Mouse (Mus musculus): ENCODE measurements at regions not wholly inside any gene's neighbourhood (a gene's known extent, or its start where the extent isn't known, plus 50 kb on each side); places are given as distances from the start of the nearest gene placed in this dataset.

DNA sequence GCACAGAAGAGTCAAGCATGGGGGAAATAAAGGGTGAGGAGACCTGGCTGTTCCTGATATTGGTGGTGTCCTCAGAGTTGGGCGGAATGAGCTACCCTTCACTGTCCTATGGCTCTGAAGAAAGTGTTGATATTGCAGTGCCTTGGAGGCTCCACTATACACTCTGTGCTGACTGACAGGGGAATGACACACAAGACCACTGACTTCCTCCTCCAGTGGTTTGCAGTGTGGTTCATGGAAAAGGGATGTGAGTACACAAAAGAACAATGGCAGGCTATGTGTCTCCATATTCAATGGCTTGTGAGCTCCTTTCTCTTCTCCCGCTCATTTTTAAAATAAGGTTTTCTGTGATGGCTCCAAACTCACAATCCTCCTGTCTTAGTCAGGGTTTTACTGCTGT, 117.8 kb downstream of the Amer2 start:
- H3K36me3 ChIP-seq: no peaks in the 10 kb centered on the region

GRCm38 (mm10) chr14:60495441-60495840, 122.4 kb downstream of the Amer2 start:
- no peak for ATAC-seq (ENCODE audit: insufficient number of reproducible peaks, low FRiP score, low TSS enrichment, low read depth)
- 85% methylated on average over 5 of the region's 5 CpGs for WGBS
- no peaks in the 10 kb centered on the region for H3K9me3 ChIP-seq (replicated peaks)

More for the DNA sequence above, 117.8 kb downstream of the Amer2 start:
- H3K27ac ChIP-seq (replicated peaks): no peak overlapping the region
- no peaks in the 10 kb centered on the region for H3K27me3 ChIP-seq
- no peak overlapping the region for H3K9ac ChIP-seq
- no peaks in the 10 kb centered on the region for H3K9me3 ChIP-seq (replicated peaks)
- H3K4me1 ChIP-seq: peaks cover 8% of the 10 kb centered on the region
- ATAC-seq (ENCODE audit: insufficient number of reproducible peaks, low FRiP score, low TSS enrichment, low read depth): no peak
- no peak overlapping the region for H3K4me2 ChIP-seq (replicated peaks)
- 94% methylated on average over 2 of the region's 2 CpGs for WGBS
- H3K4me3 ChIP-seq (replicated peaks): no peak overlapping the region

GRCm38 (mm10) chr14:60502552-60502951, 129.5 kb downstream of the Amer2 start:
- Histone ChIP-seq H3K4me3 (replicated peaks) (no peak overlapping the region), H3K27ac (replicated peaks) (no peak overlapping the region), H3K4me1 (no peaks in the 10 kb centered on the region), H3K36me3 (no peaks in the 10 kb centered on the region), H3K9ac (no peak overlapping the region), H3K9me3 (replicated peaks) (no peaks in the 10 kb centered on the region), H3K27me3 (no peaks in the 10 kb centered on the region), H3K4me2 (replicated peaks) (no peak overlapping the region)
- ATAC-seq (ENCODE audit: insufficient number of reproducible peaks, low FRiP score, low TSS enrichment, low read depth): no peak
- 72% methylated on average over 6 of the region's 6 CpGs for WGBS

More at GRCm38 (mm10) chr14:60495441-60495840, 122.4 kb downstream of the Amer2 start:
- Histone ChIP-seq H3K27me3 (no peaks in the 10 kb centered on the region), H3K4me3 (replicated peaks) (no peak overlapping the region), H3K36me3 (no peaks in the 10 kb centered on the region), H3K27ac (replicated peaks) (no peak overlapping the region), H3K4me1 (no peaks in the 10 kb centered on the region), H3K9ac (no peak overlapping the region), H3K4me2 (replicated peaks) (no peak overlapping the region)

- no peak overlapping the region for H3K4me2 ChIP-seq (replicated peaks)
- no peak for ATAC-seq (ENCODE audit: insufficient number of reproducible peaks, low FRiP score, low TSS enrichment, low read depth)
- WGBS: 90% methylated on average over 6 of the region's 6 CpGs
- no peaks in the 10 kb centered on the region for H3K4me1 ChIP-seq
- no peak overlapping the region for H3K9ac ChIP-seq
- no peaks in the 10 kb centered on the region for H3K27me3 ChIP-seq
- no peak overlapping the region for H3K27ac ChIP-seq (replicated peaks)
- H3K9me3 ChIP-seq (replicated peaks): no peaks in the 10 kb centered on the region
- no peaks in the 10 kb centered on the region for H3K36me3 ChIP-seq
- H3K4me3 ChIP-seq (replicated peaks): no peak overlapping the region
Measured at GRCm38 (mm10) chr14:60505066-60505465, 128.7 kb upstream of the Spata13 start.

DNA sequence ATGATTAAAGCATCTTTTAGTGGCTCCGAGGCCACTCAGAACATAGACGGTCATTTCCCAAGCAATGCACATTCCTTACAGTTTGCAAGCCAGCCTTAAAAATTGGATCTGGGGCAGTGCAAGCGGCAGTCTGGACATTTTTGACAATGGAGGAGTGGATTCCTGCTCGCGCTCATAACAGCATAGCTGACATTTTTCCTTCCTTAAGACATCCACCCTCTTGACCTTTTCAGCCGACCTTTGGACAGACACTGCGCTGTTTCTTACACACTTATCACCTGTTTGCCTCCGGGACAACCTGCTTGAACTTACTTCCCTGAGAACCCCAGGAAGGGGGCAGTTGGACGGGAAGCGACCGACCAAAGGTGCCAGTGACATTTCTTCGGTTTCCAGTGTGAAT, 127.5 kb upstream of the Spata13 start:
- ATAC-seq (ENCODE audit: insufficient number of reproducible peaks, low FRiP score, low TSS enrichment, low read depth): no peak
- Histone ChIP-seq H3K4me3 (replicated peaks) (no peak overlapping the region), H3K36me3 (no peaks in the 10 kb centered on the region), H3K4me2 (replicated peaks) (no peak overlapping the region), H3K9ac (no peak overlapping the region), H3K9me3 (replicated peaks) (no peaks in the 10 kb centered on the region), H3K27me3 (no peaks in the 10 kb centered on the region), H3K4me1 (no peaks in the 10 kb centered on the region), H3K27ac (replicated peaks) (no peak overlapping the region)
- WGBS: 56% methylated on average over 12 of the region's 12 CpGs

DNA sequence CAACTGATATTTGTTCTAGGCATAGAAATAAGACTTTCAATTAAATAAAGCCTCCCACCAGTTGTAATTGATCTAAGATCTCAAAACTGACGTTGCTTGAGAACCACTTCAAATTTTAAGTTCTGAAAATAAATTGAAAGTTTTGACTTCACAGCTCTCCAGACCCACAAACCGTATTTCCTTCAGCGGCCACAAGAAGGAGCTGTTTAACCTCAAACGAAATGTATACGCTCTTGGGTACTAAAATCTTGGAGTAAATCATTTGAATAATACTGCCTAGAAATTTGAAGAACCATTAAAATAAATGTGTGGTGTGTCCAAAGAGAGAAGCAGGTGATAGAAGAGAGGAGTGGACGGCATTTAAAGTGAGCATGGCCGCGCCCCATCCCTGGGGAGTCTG, 120.2 kb upstream of the Spata13 start:
- no peaks in the 10 kb centered on the region for H3K9me3 ChIP-seq (replicated peaks)
- no peaks in the 10 kb centered on the region for H3K36me3 ChIP-seq
- no peak overlapping the region for H3K9ac ChIP-seq
- H3K4me1 ChIP-seq: no peaks in the 10 kb centered on the region
- no peak for ATAC-seq (ENCODE audit: insufficient number of reproducible peaks, low FRiP score, low TSS enrichment, low read depth)
- no peak overlapping the region for H3K27ac ChIP-seq (replicated peaks)
- 26% methylated on average over 8 of the region's 8 CpGs for WGBS
- H3K4me3 ChIP-seq (replicated peaks): no peak overlapping the region
- H3K27me3 ChIP-seq: no peaks in the 10 kb centered on the region
- H3K4me2 ChIP-seq (replicated peaks): no peak overlapping the region

- H3K9ac ChIP-seq: no peak overlapping the region
- no peaks in the 10 kb centered on the region for H3K9me3 ChIP-seq (replicated peaks)
- H3K27me3 ChIP-seq: no peaks in the 10 kb centered on the region
- H3K4me1 ChIP-seq: no peaks in the 10 kb centered on the region
- no peak for ATAC-seq (ENCODE audit: insufficient number of reproducible peaks, low FRiP score, low TSS enrichment, low read depth)
- WGBS: 74% methylated on average over 12 of the region's 12 CpGs
- H3K36me3 ChIP-seq: no peaks in the 10 kb centered on the region
- H3K4me2 ChIP-seq (replicated peaks): no peak overlapping the region
- H3K4me3 ChIP-seq (replicated peaks): no peak overlapping the region
- H3K27ac ChIP-seq (replicated peaks): no peak overlapping the region
Measured at GRCm38 (mm10) chr14:60515094-60515786, 118.6 kb upstream of the Spata13 start.

- Histone ChIP-seq H3K9ac (no peak overlapping the region), H3K4me2 (replicated peaks) (no peak overlapping the region), H3K36me3 (no peaks in the 10 kb centered on the region), H3K9me3 (replicated peaks) (no peaks in the 10 kb centered on the region), H3K4me1 (no peaks in the 10 kb centered on the region), H3K27me3 (no peaks in the 10 kb centered on the region), H3K27ac (replicated peaks) (no peak overlapping the region), H3K4me3 (replicated peaks) (no peak overlapping the region)
- WGBS: 95% methylated on average over 11 of the region's 11 CpGs
- ATAC-seq (ENCODE audit: insufficient number of reproducible peaks, low FRiP score, low TSS enrichment, low read depth): no peak
Measured at GRCm38 (mm10) chr14:60517891-60518290, 115.9 kb upstream of the Spata13 start.

DNA sequence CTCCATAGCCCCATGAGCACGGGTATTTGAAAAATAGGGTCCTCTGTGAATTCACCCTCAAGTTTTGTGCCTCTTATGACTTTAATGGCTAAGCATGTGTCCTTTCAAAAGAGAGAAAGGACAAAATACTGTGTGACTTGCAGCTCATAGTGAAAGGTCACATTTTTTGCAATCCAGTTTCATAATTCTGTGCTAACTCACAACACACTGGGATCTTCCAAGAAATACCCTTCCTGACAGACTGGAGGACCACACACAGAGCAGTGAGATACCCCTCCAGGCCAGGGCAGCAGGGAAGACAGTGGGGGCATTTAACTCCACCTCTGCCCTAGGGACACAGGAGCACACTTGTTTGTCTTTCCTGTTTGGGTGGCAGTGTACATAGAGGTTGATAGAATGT, 110.8 kb upstream of the Spata13 start:
- WGBS: 65% methylated on average over 1 of the region's 1 CpGs
- no peak overlapping the region for H3K4me3 ChIP-seq (replicated peaks)
- H3K9ac ChIP-seq: no peak overlapping the region
- H3K27ac ChIP-seq (replicated peaks): no peak overlapping the region
- no peak overlapping the region for H3K4me2 ChIP-seq (replicated peaks)
- H3K4me1 ChIP-seq: no peaks in the 10 kb centered on the region
- no peaks in the 10 kb centered on the region for H3K36me3 ChIP-seq
- H3K27me3 ChIP-seq: no peaks in the 10 kb centered on the region
- no peaks in the 10 kb centered on the region for H3K9me3 ChIP-seq (replicated peaks)
- no peak for ATAC-seq (ENCODE audit: insufficient number of reproducible peaks, low FRiP score, low TSS enrichment, low read depth)

DNA sequence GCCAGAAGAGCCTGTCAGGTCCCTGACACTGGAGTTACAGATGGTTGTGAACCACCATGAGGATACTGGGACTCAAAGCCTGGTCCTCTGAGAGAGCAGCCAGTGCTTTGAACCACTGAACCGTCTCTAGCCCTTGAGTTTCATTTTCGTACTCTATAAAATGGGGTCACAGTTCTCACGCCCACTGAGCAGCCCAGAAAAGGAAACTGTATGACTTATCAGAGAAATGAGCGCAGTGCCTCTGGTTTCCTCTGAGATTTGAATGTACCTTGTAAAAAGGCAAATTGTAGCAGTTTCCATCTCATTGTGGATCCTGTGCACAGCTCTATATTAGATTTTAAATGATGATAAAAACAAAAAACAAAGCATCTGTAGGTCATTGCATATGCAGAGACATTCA, 108.9 kb upstream of the Spata13 start:
- Histone ChIP-seq H3K9me3 (replicated peaks) (no peaks in the 10 kb centered on the region), H3K36me3 (no peaks in the 10 kb centered on the region), H3K4me1 (peaks cover 10% of the 10 kb centered on the region; the same call in 1 of the 2 replicates), H3K9ac (no peak overlapping the region), H3K27ac (replicated peaks) (no peak overlapping the region), H3K4me3 (replicated peaks) (no peak overlapping the region), H3K4me2 (replicated peaks) (no peak overlapping the region), H3K27me3 (no peaks in the 10 kb centered on the region)
- ATAC-seq (ENCODE audit: insufficient number of reproducible peaks, low FRiP score, low TSS enrichment, low read depth): no peak
- 76% methylated on average over 4 of the region's 4 CpGs for WGBS

- H3K9ac ChIP-seq: no peak overlapping the region
- no peaks in the 10 kb centered on the region for H3K27me3 ChIP-seq
- H3K4me3 ChIP-seq (replicated peaks): no peak overlapping the region
- ATAC-seq (ENCODE audit: insufficient number of reproducible peaks, low FRiP score, low TSS enrichment, low read depth): no peak
- H3K36me3 ChIP-seq: no peaks in the 10 kb centered on the region
- 68% methylated on average over 13 of the region's 13 CpGs for WGBS
- no peak overlapping the region for H3K4me2 ChIP-seq (replicated peaks)
- no peak overlapping the region for H3K27ac ChIP-seq (replicated peaks)
- H3K4me1 ChIP-seq: peaks cover 15% of the 10 kb centered on the region
- H3K9me3 ChIP-seq (replicated peaks): no peaks in the 10 kb centered on the region
Measured at GRCm38 (mm10) chr14:60525284-60525962, 108.4 kb upstream of the Spata13 start.

DNA sequence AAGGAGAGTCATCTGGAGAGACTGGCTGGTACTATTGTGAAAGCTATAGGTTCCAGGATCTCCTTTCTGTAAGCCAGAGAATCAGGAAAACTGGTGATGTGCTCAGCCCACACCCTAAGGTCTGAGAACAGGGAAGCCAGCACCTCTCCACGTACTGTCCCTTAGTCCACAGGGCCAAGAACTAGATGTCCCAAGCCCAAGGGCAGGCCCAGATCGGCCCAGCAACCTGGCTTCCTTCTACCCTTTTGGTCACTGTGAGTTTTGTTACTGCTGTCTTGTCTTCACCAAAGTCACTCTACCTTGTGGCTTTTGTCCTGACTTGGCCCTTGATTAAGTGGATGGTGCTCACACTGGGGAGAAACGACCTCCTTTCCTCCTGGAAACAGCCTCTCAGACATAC, 107.8 kb upstream of the Spata13 start:
- ATAC-seq (ENCODE audit: insufficient number of reproducible peaks, low FRiP score, low TSS enrichment, low read depth): no peak
- H3K9ac ChIP-seq: no peak overlapping the region
- no peaks in the 10 kb centered on the region for H3K27me3 ChIP-seq
- no peaks in the 10 kb centered on the region for H3K9me3 ChIP-seq (replicated peaks)
- no peak overlapping the region for H3K4me2 ChIP-seq (replicated peaks)
- peaks cover 17% of the 10 kb centered on the region for H3K4me1 ChIP-seq
- WGBS: 71% methylated on average over 3 of the region's 3 CpGs
- no peak overlapping the region for H3K4me3 ChIP-seq (replicated peaks)
- H3K36me3 ChIP-seq: no peaks in the 10 kb centered on the region
- no peak overlapping the region for H3K27ac ChIP-seq (replicated peaks)
